Comparison of ENCODE assay signal across 14 mouse cellular contexts in genomic region chr9:107727041-107727440, GRCm38 (mm10). TPM values are rescaled to one million over a fixed set of nuclear protein-coding genes. Genes with fewer than 3 reads are reported as not detected.
DNase-seq lines count a peak whose midpoint lies in the region; ATAC-seq and TF ChIP-seq lines count a peak whose summit lies in the region.
"Had no signal": no experiment of that assay in that cellular context is flagged by ENCODE, and none has a peak within 500 bp of the region (broad histone marks: within the 10 kb centered on the region; RNA-seq: fewer than 3 reads in every experiment).

No protein-coding gene starts in this region.

- H3K4me3 ChIP-seq in kidney, adult 2 months (ENCODE audit: insufficient read depth, low read depth, low read length): no peak overlapping the region
- no peak overlapping the region for H3K4me3 ChIP-seq in embryonic facial prominence, embryonic 10.5 days
- no peak overlapping the region for H3K4me3 ChIP-seq in hindbrain, embryonic 15.5 days
- H3K4me3 ChIP-seq in midbrain, embryonic 13.5 days (replicated peaks): no peak overlapping the region
- H3K4me3 ChIP-seq: neural tube, embryonic 12.5 days; stomach, embryonic 15.5 days had no signal

- TF ChIP-seq CTCF in kidney, adult 2 months (conservative IDR thresholded peaks at IDR 0.05; ENCODE audit: insufficient read depth, insufficient read length, low read depth, low read length): no peak

- no peak overlapping the region for H3K9ac ChIP-seq in hindbrain, embryonic 15.5 days
- H3K9ac ChIP-seq in midbrain, embryonic 13.5 days (replicated peaks): no peak overlapping the region
- H3K9ac ChIP-seq: neural tube, embryonic 12.5 days; stomach, embryonic 15.5 days had no signal

- 52% methylated on average over 3 of the region's 3 CpGs for WGBS in kidney, adult 2 months
- WGBS in embryonic facial prominence, embryonic 10.5 days: 44% methylated on average over 3 of the region's 3 CpGs
- 50% methylated on average over 3 of the region's 3 CpGs for WGBS in hindbrain, embryonic 15.5 days
- 52% methylated on average over 3 of the region's 3 CpGs for WGBS in midbrain, embryonic 13.5 days

- TF ChIP-seq POLR2A in kidney, adult 2 months (IDR thresholded peaks at IDR 0.05; ENCODE audit: low read depth, low read length): no peak

- no peaks in the 10 kb centered on the region for H3K9me3 ChIP-seq in embryonic facial prominence, embryonic 10.5 days
- H3K9me3 ChIP-seq in hindbrain, embryonic 15.5 days: no peaks in the 10 kb centered on the region
- H3K9me3 ChIP-seq in midbrain, embryonic 13.5 days: no peaks in the 10 kb centered on the region
- H3K9me3 ChIP-seq: neural tube, embryonic 12.5 days; stomach, embryonic 15.5 days had no signal

- H3K4me2 ChIP-seq in hindbrain, embryonic 15.5 days: no peak overlapping the region
- H3K4me2 ChIP-seq in midbrain, embryonic 13.5 days (replicated peaks): no peak overlapping the region
- H3K4me2 ChIP-seq: neural tube, embryonic 12.5 days; stomach, embryonic 15.5 days had no signal

- DNase-seq in kidney, adult 2 months: peak; percentile 40
- DNase-seq in kidney, postnatal 14 days: no peak
- DNase-seq in embryonic facial prominence, embryonic 10.5 days (ENCODE audit: low spot score): peak; percentile 51
- DNase-seq in gastrocnemius, postnatal 4 days (ENCODE audit: low spot score in 2 of 2): no peak
- DNase-seq in left cerebral cortex, adult 18-20 months (ENCODE audit: low spot score in 2 of 2): no peak
- DNase-seq: cerebellum, postnatal 14 days; gastrocnemius, postnatal 25 days; heart, postnatal 14 days; right cerebral cortex, postnatal 25 days had no signal

- peaks cover 20% of the 10 kb centered on the region for H3K4me1 ChIP-seq in kidney, adult 2 months (ENCODE audit: control insufficient read depth, insufficient read depth, low read length)
- peaks cover 95% of the 10 kb centered on the region for H3K4me1 ChIP-seq in embryonic facial prominence, embryonic 10.5 days
- H3K4me1 ChIP-seq in hindbrain, embryonic 15.5 days (replicated peaks): peaks cover 64% of the 10 kb centered on the region
- H3K4me1 ChIP-seq in midbrain, embryonic 13.5 days (replicated peaks): peaks cover 81% of the 10 kb centered on the region

- no peaks in the 10 kb centered on the region for H3K27me3 ChIP-seq in kidney, adult 2 months (replicated peaks; ENCODE audit: control insufficient read depth, insufficient read depth, low read length)
- peaks cover 12% of the 10 kb centered on the region for H3K27me3 ChIP-seq in embryonic facial prominence, embryonic 10.5 days (replicated peaks; ENCODE audit: low read depth, poor library complexity, severe bottlenecking)
- H3K27me3 ChIP-seq in hindbrain, embryonic 15.5 days: no peaks in the 10 kb centered on the region
- H3K27me3 ChIP-seq in midbrain, embryonic 13.5 days: no peaks in the 10 kb centered on the region
- H3K27me3 ChIP-seq: neural tube, embryonic 12.5 days; stomach, embryonic 15.5 days had no signal

- ATAC-seq in hindbrain, embryonic 15.5 days (ENCODE audit: low FRiP score, low read depth): no peak
- no peak for ATAC-seq in midbrain, embryonic 13.5 days
- no peak for ATAC-seq in erythroblast, adult 5-6 weeks (replicated peaks; ENCODE audit: low FRiP score, poor library complexity, severe bottlenecking)

- H3K36me3 ChIP-seq in kidney, adult 2 months (ENCODE audit: control insufficient read depth, insufficient read depth, low read length): no peaks in the 10 kb centered on the region
- H3K36me3 ChIP-seq in embryonic facial prominence, embryonic 10.5 days (replicated peaks): no peaks in the 10 kb centered on the region
- no peaks in the 10 kb centered on the region for H3K36me3 ChIP-seq in hindbrain, embryonic 15.5 days
- H3K36me3 ChIP-seq in midbrain, embryonic 13.5 days: no peaks in the 10 kb centered on the region
- H3K36me3 ChIP-seq: neural tube, embryonic 12.5 days; stomach, embryonic 15.5 days had no signal

- H3K27ac ChIP-seq in kidney, adult 2 months (ENCODE audit: insufficient read depth, low read depth, low read length): no peak overlapping the region
- H3K27ac ChIP-seq in embryonic facial prominence, embryonic 10.5 days (replicated peaks): peak overlapping the region; percentile 78
- H3K27ac ChIP-seq in hindbrain, embryonic 15.5 days (replicated peaks): peak overlapping the region; percentile 43; the same call in 1 of the 2 replicates
- H3K27ac ChIP-seq in midbrain, embryonic 13.5 days: peak overlapping the region; percentile 68
- H3K27ac ChIP-seq: neural tube, embryonic 12.5 days; stomach, embryonic 15.5 days had no signal

RNA-seq across cellular contexts. Expression of gene Sema3f, which starts 16.8 kb away (rescaled TPM):
- 39.1 and 45.5 TPM in 2 replicates for polyA plus RNA-seq in kidney, adult 2 months (2012; rRNA removed)
- polyA plus RNA-seq in embryonic facial prominence, embryonic 10.5 days (2016; fragmentation: Nextera tagmentation; extraction: Ambion mirVana): 13.2 and 21.4 TPM in 2 replicates
- 14.0 and 18.5 TPM in 2 replicates for polyA plus RNA-seq in hindbrain, embryonic 15.5 days (2015; fragmentation: Nextera tagmentation; extraction: Ambion mirVana)
- polyA plus RNA-seq in midbrain, embryonic 13.5 days (2015; fragmentation: Nextera tagmentation; extraction: Ambion mirVana): 18.9 and 24.6 TPM in 2 replicates
- 10 to 100 TPM; 26.4 to 27.2 TPM for total RNA-seq in gastrocnemius, postnatal 4 days (2021)
- 10 to 100 TPM; 13.1 to 13.9 TPM for total RNA-seq in left cerebral cortex, adult 18-20 months (2021)
- not detected in 2 replicates for total RNA-seq in erythroblast, adult 5-6 weeks (2015; ENCODE audit: low replicate concordance)
- total RNA-seq in erythroblast, adult 5-6 weeks (2017; ENCODE audit: low replicate concordance): not detected in 2 replicates

RNA-seq across cellular contexts. Expression of gene Rbm5, which starts 43.8 kb away (rescaled TPM):
- 43.8 and 51.5 TPM in 2 replicates for polyA plus RNA-seq in kidney, adult 2 months (2012; rRNA removed)
- 200 and 206 TPM in 2 replicates for polyA plus RNA-seq in embryonic facial prominence, embryonic 10.5 days (2016; fragmentation: Nextera tagmentation; extraction: Ambion mirVana)
- 230 and 247 TPM in 2 replicates for polyA plus RNA-seq in hindbrain, embryonic 15.5 days (2015; fragmentation: Nextera tagmentation; extraction: Ambion mirVana)
- polyA plus RNA-seq in midbrain, embryonic 13.5 days (2015; fragmentation: Nextera tagmentation; extraction: Ambion mirVana): 282 and 315 TPM in 2 replicates
- total RNA-seq in gastrocnemius, postnatal 4 days (2021): 100 to 1,000 TPM in 1 of 2 experiments, 10 to 100 TPM in 1; 73.6 to 101 TPM
- 100 to 1,000 TPM; 120 to 133 TPM for total RNA-seq in left cerebral cortex, adult 18-20 months (2021)
- total RNA-seq in erythroblast, adult 5-6 weeks (2015; ENCODE audit: low replicate concordance): 204 and 296 TPM in 2 replicates
- total RNA-seq in erythroblast, adult 5-6 weeks (2017; ENCODE audit: low replicate concordance): 507 and 635 TPM in 2 replicates

RNA-seq across cellular contexts. Expression of gene Gnat1, which starts 47.5 kb away (rescaled TPM):
- polyA plus RNA-seq in kidney, adult 2 months (2012; rRNA removed): 0.09 and 0.22 TPM in 2 replicates
- polyA plus RNA-seq in embryonic facial prominence, embryonic 10.5 days (2016; fragmentation: Nextera tagmentation; extraction: Ambion mirVana): 3.4 and 4.3 TPM in 2 replicates
- 2.0 and 3.6 TPM in 2 replicates for polyA plus RNA-seq in hindbrain, embryonic 15.5 days (2015; fragmentation: Nextera tagmentation; extraction: Ambion mirVana)
- polyA plus RNA-seq in midbrain, embryonic 13.5 days (2015; fragmentation: Nextera tagmentation; extraction: Ambion mirVana): 2.4 and 2.7 TPM in 2 replicates
- not detected for total RNA-seq in gastrocnemius, postnatal 4 days (2021)
- total RNA-seq in left cerebral cortex, adult 18-20 months (2021): under 1 TPM; 0.35 to 0.73 TPM
- total RNA-seq in erythroblast, adult 5-6 weeks (2015; ENCODE audit: low replicate concordance): not detected in 2 replicates
- total RNA-seq in erythroblast, adult 5-6 weeks (2017; ENCODE audit: low replicate concordance): not detected in 2 replicates
- total RNA-seq: gastrocnemius, postnatal 25 days; heart, postnatal 14 days had no signal

RNA-seq across cellular contexts. Expression of gene Slc38a3, which starts 57.7 kb away (rescaled TPM):
- 77.9 and 139 TPM in 2 replicates for polyA plus RNA-seq in kidney, adult 2 months (2012; rRNA removed)
- 5.6 and 6.6 TPM in 2 replicates for polyA plus RNA-seq in embryonic facial prominence, embryonic 10.5 days (2016; fragmentation: Nextera tagmentation; extraction: Ambion mirVana)
- 41.4 and 43.3 TPM in 2 replicates for polyA plus RNA-seq in hindbrain, embryonic 15.5 days (2015; fragmentation: Nextera tagmentation; extraction: Ambion mirVana)
- 18.7 and 22.0 TPM in 2 replicates for polyA plus RNA-seq in midbrain, embryonic 13.5 days (2015; fragmentation: Nextera tagmentation; extraction: Ambion mirVana)
- 10 to 100 TPM; 10.6 to 11.3 TPM for total RNA-seq in gastrocnemius, postnatal 4 days (2021)
- total RNA-seq in left cerebral cortex, adult 18-20 months (2021): 10 to 100 TPM; 66.6 to 84.4 TPM
- not detected in 2 replicates for total RNA-seq in erythroblast, adult 5-6 weeks (2015; ENCODE audit: low replicate concordance)
- not detected in 2 replicates for total RNA-seq in erythroblast, adult 5-6 weeks (2017; ENCODE audit: low replicate concordance)

Comparison
In these comparisons a context has a peak if more than half of its experiments do, and no peak if none do; other contexts are left out.
1. DNase-seq: peak in kidney, adult 2 months (single experiment) and embryonic facial prominence, embryonic 10.5 days (single experiment); none in kidney, postnatal 14 days (single experiment), gastrocnemius, postnatal 4 days (0 of 2) and left cerebral cortex, adult 18-20 months (0 of 2).